Mouse (Mus musculus) embryonic fibroblast, embryonic 13.5 days (primary cell): ENCODE measurements around the gene Ino80. TPM values are rescaled to one million over a fixed set of nuclear protein-coding genes. Genes with fewer than 3 reads are reported as not detected.

Experiments
- H3K27ac ChIP-seq: 2 replicates; pipeline ENCODE4 v1.5.1; 2012; ENCODE audit warnings: low read length, control low read depth, inconsistent platforms; ENCODE audit not compliant: insufficient read depth
- H3K4me1 ChIP-seq: 2 replicates; pipeline ENCODE4 v1.6.1; 2011; ENCODE audit warnings: low read length; ENCODE audit not compliant: control insufficient read depth, insufficient read depth
- H3K4me3 ChIP-seq: 2 replicates; pipeline ENCODE4 v1.5.1; 2011; ENCODE audit warnings: mild to moderate bottlenecking, control low read depth, low read length; ENCODE audit not compliant: insufficient read depth
- CTCF ChIP-seq: IDR thresholded peaks from 2 replicates; pipeline ENCODE4 v1.5.1; 2011; ENCODE audit warnings: mild to moderate bottlenecking, control low read depth, low read length, moderate library complexity, borderline replicate concordance; ENCODE audit not compliant: insufficient read depth
- POLR2A ChIP-seq: IDR thresholded peaks from 2 replicates; pipeline ENCODE4 v1.6.1; 2011; ENCODE audit warnings: low read depth, mild to moderate bottlenecking, control low read depth, low read length, moderate library complexity
- polyA plus RNA-seq: library from polyadenylated mRNA; stranded (reverse); fragments of >200 nt; gene quantifications from 2 replicates; pipeline ENCODE4 v1.2.4, GENCODE M21; 2011; ENCODE audit warnings: low read depth; ENCODE audit not compliant: missing spikeins, insufficient read length

Ino80 gene
- polyA plus RNA-seq, 1 experiment: 24.6 TPM

- H3K4me1 ChIP-seq: no peaks in the 10 kb centered on the region
- no peak overlapping the region for H3K27ac ChIP-seq
- no peak overlapping the region for H3K4me3 ChIP-seq
- TF ChIP-seq CTCF: no peak
- TF ChIP-seq POLR2A: no peak
Observed at GRCm38 (mm10) chr2:119500965-119501652, 23.6 kb upstream of the Ino80 start.

- H3K4me1 ChIP-seq: no peaks in the 10 kb centered on the region
- TF ChIP-seq POLR2A (no peak), CTCF (no peak)
- H3K4me3 ChIP-seq: no peak overlapping the region
- no peak overlapping the region for H3K27ac ChIP-seq
Observed at GRCm38 (mm10) chr2:119498859-119499258, 21.4 kb upstream of the Ino80 start.

- no peak overlapping the region for H3K4me3 ChIP-seq
- H3K4me1 ChIP-seq: no peaks in the 10 kb centered on the region
- H3K27ac ChIP-seq: no peak overlapping the region
- TF ChIP-seq POLR2A (no peak), CTCF (no peak)
Observed at GRCm38 (mm10) chr2:119496082-119496481, 18.6 kb upstream of the Ino80 start.

- no peak overlapping the region for H3K27ac ChIP-seq
- H3K4me1 ChIP-seq: no peaks in the 10 kb centered on the region
- no peak overlapping the region for H3K4me3 ChIP-seq
- no peak for TF ChIP-seq POLR2A
- no peak for TF ChIP-seq CTCF
Observed at GRCm38 (mm10) chr2:119491953-119492352, 14.5 kb upstream of the Ino80 start.

GRCm38 (mm10) chr2:119486488-119486887 is 9.0 kb upstream of the Ino80 start:
- Histone ChIP-seq H3K4me3 (no peak overlapping the region), H3K27ac (no peak overlapping the region), H3K4me1 (no peaks in the 10 kb centered on the region)
- TF ChIP-seq POLR2A: no peak
- no peak for TF ChIP-seq CTCF

- no peak overlapping the region for H3K4me3 ChIP-seq
- H3K4me1 ChIP-seq: peaks cover 5% of the 10 kb centered on the region
- no peak for TF ChIP-seq POLR2A
- H3K27ac ChIP-seq: no peak overlapping the region
Observed at GRCm38 (mm10) chr2:119482307-119482706, 4.8 kb upstream of the Ino80 start.

- TF ChIP-seq POLR2A (no peak; the same call in 1 of the 2 replicates), CTCF (no peak)
Observed at GRCm38 (mm10) chr2:119478397-119478749, 886 bp upstream of the Ino80 start.

GRCm38 (mm10) chr2:119476621-119477391 is 681 bp downstream of the Ino80 start:
- TF ChIP-seq POLR2A (no peak; the same call in none of the 2 replicates), CTCF (no peak)
- peak overlapping the region; percentile 80 for H3K27ac ChIP-seq
- peaks cover 7% of the 10 kb centered on the region for H3K4me1 ChIP-seq
- H3K4me3 ChIP-seq: peak overlapping the region; percentile 71

More at GRCm38 (mm10) chr2:119478397-119478749, 886 bp upstream of the Ino80 start:
- peak overlapping the region; percentile 67 for H3K27ac ChIP-seq
- peaks cover 7% of the 10 kb centered on the region for H3K4me1 ChIP-seq
- peak overlapping the region; percentile 78 for H3K4me3 ChIP-seq

GRCm38 (mm10) chr2:119476166-119476565 is 1.3 kb downstream of the Ino80 start:
- Histone ChIP-seq H3K4me1 (peaks cover 7% of the 10 kb centered on the region), H3K27ac (peak overlapping the region; percentile 80), H3K4me3 (peak overlapping the region; percentile 71)
- TF ChIP-seq CTCF (no peak), POLR2A (no peak)

GRCm38 (mm10) chr2:119463945-119464344 is 13.5 kb downstream of the Ino80 start:
- Histone ChIP-seq H3K27ac (no peak overlapping the region), H3K4me3 (no peak overlapping the region), H3K4me1 (no peaks in the 10 kb centered on the region)
- TF ChIP-seq CTCF: no peak
- no peak for TF ChIP-seq POLR2A
